Mouse (Mus musculus) gastrocnemius, postnatal 25 days (tissue): Measurements from ENCODE around the gene Taar8b. TPM values are rescaled to one million over a fixed set of nuclear protein-coding genes. Genes with fewer than 3 reads are reported as not detected.
"Not testable (repeated sequence)": the region's sequence is repeated elsewhere in the genome, so short reads cannot be mapped to it uniquely, and the experiment has no call there.

Experiments
- DNase-seq: peaks from one replicate; pipeline ENCODE4 v3.0.0; 2022
- long read RNA-seq, 2 experiments: library from polyadenylated mRNA; stranded (forward); transcript quantifications; one replicate each; pipeline ENCODE4 v2.0.0; 2021
- total RNA-seq, 2 experiments: library from RNA; stranded (reverse); gene quantifications; 1 replicate in 1 of 2; 2 replicates in 1 of 2; pipeline ENCODE4 v1.2.3; 2021

Taar8b gene
- total RNA-seq, result not detected
- long read RNA-seq, experiment 1, result 0 reads
- long read RNA-seq, experiment 2, result 0 reads

DNA sequence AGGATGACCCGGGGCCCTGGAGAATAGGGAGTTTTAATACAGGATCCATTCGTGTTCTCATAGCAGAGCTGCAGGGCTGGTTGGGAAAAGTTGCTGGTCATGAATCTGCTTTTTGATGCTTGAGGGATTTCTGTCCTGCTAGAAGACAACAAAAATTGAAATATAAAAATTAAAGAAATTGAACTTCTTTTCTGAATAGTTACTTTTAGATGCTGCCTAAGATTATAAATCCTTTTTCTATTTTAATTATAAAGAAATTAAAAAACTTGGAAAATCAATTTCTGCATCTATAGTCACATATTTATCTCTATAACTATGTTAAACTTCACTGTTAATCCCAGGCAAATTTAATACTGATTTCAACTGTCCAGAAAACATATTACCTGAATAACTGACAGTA is at the start of gene Taar8b:
Taar8b (minus strand) TSS at position 101 of the 400 bp plus-strand sequence.
- no peak for DNase-seq

DNA sequence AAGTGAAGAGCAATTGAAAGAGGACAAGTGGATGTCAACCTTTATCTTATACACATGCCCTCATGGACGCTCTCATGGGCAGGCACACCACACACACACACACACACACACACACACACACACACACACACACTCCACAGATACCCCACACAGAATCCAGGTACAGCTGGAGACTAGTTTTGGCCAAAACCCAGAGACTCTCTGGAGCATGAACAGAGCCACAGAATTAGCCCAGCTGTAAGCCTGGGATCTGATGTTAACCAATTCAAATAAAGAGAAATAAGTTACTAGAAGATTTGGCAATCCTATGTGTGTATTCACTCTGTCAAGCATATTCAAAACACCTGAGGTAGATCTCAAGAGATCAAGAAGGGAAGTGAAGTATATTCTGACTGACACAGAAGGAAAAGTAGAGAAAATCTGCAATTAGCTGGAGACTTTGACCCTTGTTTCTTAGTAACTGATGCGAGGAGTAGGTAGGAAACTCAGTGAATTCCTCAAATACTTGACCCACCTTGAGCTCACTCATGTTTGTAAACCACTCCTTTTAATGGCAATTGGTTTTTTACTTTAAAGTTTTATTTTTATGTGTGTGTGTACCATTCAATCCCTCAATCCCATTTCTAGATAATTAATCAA is 46.6 kb upstream of the Taar8b start:
- DNase-seq, result no peak

GRCm38 (mm10) chr10:24134071-24134645 is 42.1 kb upstream of the Taar8b start:
- DNase-seq, result no peak

GRCm38 (mm10) chr10:24133132-24133531 is 41.0 kb upstream of the Taar8b start:
- DNase-seq, result no peak

DNA sequence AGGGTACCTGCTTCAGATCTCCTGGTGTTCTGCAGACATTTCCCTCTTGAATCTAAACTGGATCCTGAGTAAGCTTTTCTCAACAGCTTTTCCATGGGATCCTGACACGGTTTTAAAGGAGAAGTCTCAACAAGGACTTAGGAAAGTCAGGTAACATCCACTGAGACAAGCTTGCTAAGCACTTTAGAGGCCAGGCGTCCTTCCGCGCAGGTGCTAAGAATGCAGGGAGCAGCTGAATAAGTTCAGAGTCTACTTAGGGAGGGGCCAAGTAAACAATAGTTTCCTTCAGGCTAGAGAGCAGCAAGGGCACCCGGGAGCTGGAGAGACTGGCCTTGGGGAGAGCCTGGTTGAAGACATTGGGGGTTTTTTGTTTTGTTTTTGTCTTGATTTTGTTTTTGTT is 40.2 kb upstream of the Taar8b start:
- DNase-seq, result no peak

DNA sequence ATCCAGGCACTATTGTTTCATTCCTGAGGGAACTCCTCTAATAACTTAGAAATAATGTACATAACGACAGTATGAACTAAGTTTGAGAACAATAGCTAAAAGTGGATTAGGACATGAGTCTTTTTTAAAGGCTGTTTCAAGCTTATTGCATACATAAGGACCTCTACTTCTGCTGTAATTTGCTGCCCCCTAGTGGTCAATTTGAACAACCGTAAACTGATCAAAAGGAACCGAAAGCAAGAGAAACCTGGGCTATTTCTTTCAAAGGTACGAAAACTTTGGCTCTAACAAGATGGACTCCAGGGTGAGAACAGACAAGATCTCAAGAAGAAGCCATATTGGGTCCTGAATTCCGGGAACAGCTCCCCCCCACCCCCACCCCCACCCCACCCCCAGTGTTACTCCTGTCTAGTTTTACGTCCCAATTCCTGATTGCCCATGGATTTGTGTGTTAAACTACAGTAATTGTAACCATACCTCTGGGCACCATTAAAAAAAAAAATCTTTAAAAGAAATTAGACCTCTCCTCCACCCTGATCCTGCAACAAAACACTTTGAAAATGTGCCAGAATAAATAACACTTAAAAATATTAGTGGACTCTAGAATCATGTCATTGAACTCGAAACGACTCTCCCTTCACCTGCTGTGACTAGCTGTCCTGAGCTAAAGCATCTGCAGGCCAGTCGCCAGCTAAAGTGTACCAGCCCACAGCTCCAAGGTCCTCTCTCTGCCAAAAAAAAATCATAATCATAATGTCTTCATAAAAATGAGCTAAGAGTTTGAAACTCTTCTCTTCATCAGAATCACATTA is 39.6 kb upstream of the Taar8b start:
- DNase-seq, result no peak

DNA sequence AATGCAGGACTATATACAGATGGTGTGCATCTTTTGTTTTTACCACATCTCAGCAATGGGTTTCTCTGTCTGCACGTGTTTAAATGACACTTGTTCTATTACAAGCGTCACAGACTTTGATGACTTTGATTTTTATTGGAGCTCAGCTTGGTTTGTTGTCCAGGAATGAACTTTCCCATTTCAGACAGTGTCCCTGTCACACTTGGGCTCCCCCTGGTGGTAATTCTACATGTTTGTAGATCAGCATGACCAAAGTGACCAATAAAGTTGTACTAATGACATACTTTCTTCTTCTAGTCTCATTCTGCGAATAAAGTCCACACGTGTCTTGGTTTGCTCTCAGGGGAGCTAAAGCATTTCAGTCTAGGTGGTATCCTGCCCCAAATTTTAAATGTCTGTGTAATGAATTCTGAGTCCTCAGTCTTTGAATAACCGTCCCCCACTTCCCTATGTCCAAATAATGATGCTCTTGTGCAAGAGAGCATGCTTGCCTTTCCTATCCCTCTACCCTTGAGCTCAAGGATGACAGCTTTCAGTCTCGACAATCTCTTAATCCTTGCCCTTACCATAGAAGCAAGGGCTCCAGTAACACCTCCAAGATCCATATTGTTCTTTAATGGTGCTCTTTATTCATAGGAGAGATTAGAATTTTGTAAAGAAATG is 19.2 kb upstream of the Taar8b start:
- DNase-seq, result no peak

DNA sequence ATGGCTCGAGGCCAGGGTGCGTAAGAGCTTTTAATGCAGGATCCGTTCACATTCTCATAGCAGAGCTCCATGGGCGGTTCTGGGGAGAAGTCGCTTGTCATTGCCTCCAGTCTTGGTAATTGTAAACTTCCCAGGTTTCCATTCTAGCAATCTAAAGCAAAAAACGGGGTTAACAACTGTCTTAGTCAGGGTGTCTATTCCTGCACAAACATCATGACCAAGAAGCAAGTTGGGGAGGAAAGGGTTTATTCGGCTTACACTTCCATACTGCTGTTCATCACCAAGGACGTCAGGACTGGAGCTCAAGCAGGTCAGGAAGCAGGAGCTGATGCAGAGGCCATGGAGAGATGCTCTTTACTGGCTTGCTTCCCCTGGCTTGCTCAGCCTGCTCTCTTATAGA is 17.3 kb upstream of the Taar8b start, which contains the start of gene Taar9:
Taar9 (minus strand) TSS at position 101 of the 400 bp plus-strand sequence.
- not testable (repeated sequence) for DNase-seq

- no peak for DNase-seq
These were observed 16.1 kb upstream of the Taar8b start for GRCm38 (mm10) chr10:24108236-24108635.

DNA sequence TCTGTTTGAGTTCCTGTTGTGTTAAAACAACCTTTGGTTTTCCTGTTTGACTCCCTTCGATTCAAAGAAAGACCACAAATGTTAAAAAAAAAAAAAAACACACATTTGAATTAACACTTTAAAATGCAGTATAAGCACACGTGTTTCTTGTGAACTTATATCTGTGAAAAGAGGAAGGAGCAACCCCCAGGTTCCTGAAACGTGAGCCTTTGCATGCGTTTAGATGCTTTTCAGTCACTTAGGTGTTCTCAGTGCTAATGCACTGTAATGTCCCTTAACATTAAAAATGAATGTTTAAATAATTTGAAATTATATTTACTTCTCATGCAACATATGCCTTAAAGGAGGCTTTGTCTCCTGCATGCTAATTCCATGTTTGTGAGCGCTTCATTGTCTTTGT is 15.7 kb upstream of the Taar8b start:
- DNase-seq, result no peak

DNA sequence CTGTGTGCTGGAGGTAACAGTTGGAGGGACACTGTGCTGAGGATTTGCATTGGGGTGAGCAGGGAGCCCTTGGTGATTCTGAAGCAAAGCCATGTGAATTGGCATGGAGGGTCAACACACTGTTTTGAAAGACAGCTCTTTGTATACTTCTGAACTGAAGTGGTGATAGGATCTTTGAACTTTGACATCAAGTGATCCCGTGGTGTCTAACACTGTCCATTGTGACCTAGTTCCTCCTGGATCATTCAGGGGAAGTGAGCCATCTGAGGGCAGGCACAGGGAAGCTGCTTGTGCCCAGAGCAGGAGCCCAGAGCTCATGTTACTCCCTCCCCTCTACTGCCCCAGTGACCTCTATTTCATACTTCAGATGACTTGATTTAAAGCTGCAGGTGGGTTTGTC is 11.2 kb upstream of the Taar8b start:
- not testable (repeated sequence) for DNase-seq

GRCm38 (mm10) chr10:24101812-24102211 is 9.7 kb upstream of the Taar8b start, which contains the start of gene Taar8c:
Taar8c (minus strand) TSS chr10:24101912.
- DNase-seq, result not testable (repeated sequence)

- not testable (repeated sequence) for DNase-seq
These were observed 4.9 kb upstream of the Taar8b start for GRCm38 (mm10) chr10:24097010-24097409.

DNA sequence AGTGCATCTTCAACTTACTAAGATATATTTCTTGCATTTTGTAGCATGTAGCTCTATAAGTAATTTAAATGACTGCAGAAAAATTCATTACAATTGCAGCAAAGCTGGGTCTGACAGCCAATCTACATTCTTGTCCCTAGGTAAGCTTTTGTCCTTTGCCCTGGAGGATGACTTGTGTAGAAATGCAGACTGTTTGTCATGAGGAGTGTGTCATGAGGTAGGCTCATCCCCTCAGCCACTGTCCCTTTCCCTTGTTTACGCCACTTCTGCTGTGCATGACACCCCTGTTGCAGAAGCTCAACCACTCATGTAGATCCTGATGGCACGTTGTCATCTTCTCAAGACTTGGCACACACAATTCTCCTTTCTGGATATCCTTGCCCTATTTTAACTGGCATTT is 4.9 kb downstream of the Taar8b start:
- no peak for DNase-seq

DNA sequence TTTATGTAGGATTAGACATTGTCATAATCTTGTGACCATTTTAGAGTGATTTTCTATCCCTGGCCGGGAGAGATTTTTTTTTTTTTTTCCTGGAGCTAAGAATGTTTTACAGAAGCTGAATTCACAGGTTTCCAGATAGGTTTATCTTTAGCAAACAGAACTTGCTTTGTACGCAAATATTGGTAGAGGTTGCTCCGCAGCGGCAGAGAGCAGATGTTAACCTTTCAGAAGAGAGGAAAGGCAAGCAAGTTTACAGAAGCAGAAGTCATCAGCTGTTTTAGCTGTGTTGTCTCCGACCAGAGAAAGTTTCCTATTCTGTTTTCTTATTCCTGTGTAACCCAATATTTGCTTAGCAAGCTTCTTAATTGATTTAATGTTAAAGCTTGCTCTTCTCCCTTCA is 5.5 kb downstream of the Taar8b start:
- no peak for DNase-seq

DNA sequence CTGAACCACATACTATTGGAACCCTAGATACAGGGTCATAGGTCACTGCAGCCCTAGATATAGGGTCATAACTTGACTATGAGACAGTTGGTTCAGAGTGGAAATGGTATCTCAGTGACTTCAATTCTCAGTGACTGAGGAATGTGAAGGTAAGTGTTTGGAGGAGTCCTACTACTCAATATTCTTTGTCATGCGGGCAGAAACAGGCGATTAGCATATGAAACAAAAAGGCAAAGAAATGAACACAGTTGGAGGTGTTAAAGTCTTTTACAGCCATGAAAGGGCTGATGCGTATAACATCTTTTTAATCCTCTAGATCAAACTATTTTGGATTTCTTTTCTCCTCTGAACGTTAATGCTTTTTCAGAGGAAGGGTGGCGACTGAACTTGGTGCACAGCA is 6.2 kb downstream of the Taar8b start:
- no peak for DNase-seq

DNA sequence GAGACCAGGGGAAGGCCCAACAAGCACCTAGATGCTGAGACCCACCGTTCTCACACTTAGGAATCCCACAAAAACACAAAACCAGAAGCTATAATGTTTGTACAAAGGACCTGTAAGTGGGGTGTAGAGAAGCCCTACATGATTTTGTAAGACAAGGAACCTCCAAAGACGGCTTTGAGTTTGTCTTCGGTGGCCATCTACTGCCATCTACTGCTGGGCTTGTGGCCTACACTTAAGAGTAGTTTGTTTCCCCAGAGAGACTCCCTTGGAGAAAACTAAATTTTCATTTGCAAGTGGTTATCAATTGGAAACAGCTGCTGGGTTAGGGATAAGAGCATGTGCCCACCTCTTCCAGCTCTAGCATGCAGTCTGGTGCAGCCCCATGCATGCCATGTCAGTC is 11.9 kb downstream of the Taar8b start:
- no peak for DNase-seq

DNA sequence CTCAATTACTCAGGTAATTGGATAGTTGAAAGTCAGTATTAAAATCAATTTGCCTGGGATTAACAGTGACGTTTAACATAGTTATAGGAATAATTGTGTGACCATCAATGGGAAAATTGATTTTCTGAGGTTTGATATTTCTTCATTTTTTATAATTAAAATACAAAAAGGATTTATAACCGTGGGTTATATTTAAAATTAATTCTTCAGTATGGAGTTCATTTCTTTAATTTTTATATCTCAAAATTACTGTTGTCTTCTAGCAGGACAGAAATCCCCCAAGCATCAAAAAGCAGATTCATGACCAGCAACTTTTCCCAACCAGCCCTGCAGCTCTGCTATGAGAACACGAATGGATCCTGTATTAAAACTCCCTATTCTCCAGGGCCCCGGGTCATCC is 15.9 kb downstream of the Taar8b start, which contains the start of gene Taar8a:
Taar8a (plus strand) TSS at position 301 of the 400 bp plus-strand sequence.
- not testable (repeated sequence) for DNase-seq

DNA sequence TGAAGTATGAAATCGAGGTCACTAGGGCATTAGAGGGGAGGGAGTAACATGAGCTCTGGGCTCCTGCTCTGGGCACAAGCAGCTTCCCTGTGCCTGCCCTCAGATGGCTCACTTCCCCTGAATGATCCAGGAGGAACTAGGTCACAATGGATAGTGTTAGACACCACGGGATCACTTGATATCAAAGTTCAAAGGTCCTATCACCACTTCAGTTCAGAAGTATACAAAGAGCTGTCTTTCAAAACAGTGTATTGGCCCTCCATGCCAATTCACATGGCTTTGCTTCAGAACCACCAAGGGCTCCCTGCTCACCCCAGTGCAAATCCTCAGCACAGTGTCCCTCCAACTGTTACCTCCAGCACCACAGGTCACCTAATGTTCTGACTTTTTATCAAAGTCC is 17.3 kb downstream of the Taar8b start:
- not testable (repeated sequence) for DNase-seq

DNA sequence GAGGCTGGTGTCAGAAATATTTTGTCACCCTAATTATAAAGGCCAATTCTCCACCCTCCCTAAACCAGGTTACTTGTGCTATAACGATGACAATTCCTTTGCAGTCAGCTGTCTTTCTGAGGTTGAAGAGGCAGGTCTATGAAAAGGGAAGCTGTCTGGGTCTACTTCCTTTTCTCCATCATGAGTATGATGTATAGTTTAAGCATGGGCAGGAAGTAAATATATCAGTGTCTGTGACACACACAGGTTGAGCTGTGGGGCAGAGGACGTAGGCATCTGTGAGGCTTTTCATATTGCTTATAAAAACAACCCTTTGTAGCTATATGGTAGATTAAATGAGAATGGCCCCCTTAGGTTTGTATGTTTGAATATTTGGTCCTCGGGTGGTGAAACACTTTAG is 33.1 kb downstream of the Taar8b start:
- no peak for DNase-seq

GRCm38 (mm10) chr10:24052039-24052438 is 40.1 kb downstream of the Taar8b start:
- no peak for DNase-seq

GRCm38 (mm10) chr10:24049210-24049609 is 42.9 kb downstream of the Taar8b start, which contains the start of gene Taar7f:
Taar7f (plus strand) TSS chr10:24049510.
- no peak for DNase-seq
